Mouse (Mus musculus) intestine, embryonic 16.5 days (tissue): ENCODE measurements around the gene Gm37240. TPM values are rescaled to one million over a fixed set of nuclear protein-coding genes. Genes with fewer than 3 reads are reported as not detected.

ENCODE experiments used
- ATAC-seq: fragments of 200-750 bp; cut with Nextera tagmentation; 2 replicates; pipeline ENCODE4 v1.8.0; 2017; ENCODE audit warnings: moderate TSS enrichment, moderate library complexity
- H3K27ac ChIP-seq: fragments of 300-500 bp; sonication (generic); 2 replicates; pipeline ENCODE4 v1.5.1; 2014; ENCODE audit warnings: mild to moderate bottlenecking, low read length
- H3K27me3 ChIP-seq: fragments of 300-500 bp; sonication (generic); replicated peaks from 2 replicates; pipeline ENCODE4 v1.6.1; 2014; ENCODE audit warnings: low read length, control low read depth, mixed read lengths; ENCODE audit not compliant: control insufficient read depth, insufficient read depth
- H3K36me3 ChIP-seq: fragments of 300-500 bp; sonication (generic); 2 replicates; pipeline ENCODE4 v1.6.1; 2014; ENCODE audit warnings: low read length, control low read depth; ENCODE audit not compliant: control insufficient read depth, insufficient read depth
- H3K4me1 ChIP-seq: fragments of 300-500 bp; sonication (generic); 2 replicates; pipeline ENCODE4 v1.6.1; 2014; ENCODE audit warnings: low read length, control low read depth, mixed read lengths; ENCODE audit not compliant: control insufficient read depth, insufficient read depth
- H3K4me2 ChIP-seq: fragments of 300-500 bp; sonication (generic); 2 replicates; pipeline ENCODE4 v1.6.1; 2014; ENCODE audit warnings: low read depth, low read length, control low read depth
- H3K4me3 ChIP-seq: fragments of 300-500 bp; sonication (generic); 2 replicates; pipeline ENCODE4 v1.5.1; 2014; ENCODE audit warnings: mild to moderate bottlenecking, low read length
- H3K9ac ChIP-seq: fragments of 300-500 bp; sonication (generic); 2 replicates; pipeline ENCODE4 v1.6.1; 2014; ENCODE audit warnings: low read depth, low read length
- H3K9me3 ChIP-seq: fragments of 300-500 bp; sonication (generic); 2 replicates; pipeline ENCODE4 v1.6.1; 2016; ENCODE audit warnings: low read length, control low read depth; ENCODE audit not compliant: control insufficient read depth
- WGBS: fragments of 180-500 bp; shearing (Covaris S2); extraction: QIAGEN DNeasy Blood & Tissue Kit; methylation state at CpG from one replicate; pipeline ENCODE4 v1.1.7; 2014; 5-methylcytosine and 5-hydroxymethylcytosine counted together
- polyA plus RNA-seq: library from polyadenylated mRNA; unstranded; fragments of >200 nt; fragmentation: Nextera tagmentation; extraction: Ambion mirVana; gene quantifications from 2 replicates; pipeline ENCODE4 v1.2.1, GENCODE M21; 2015

The Gm37240 gene
- polyA plus RNA-seq, 1 experiment from 2014 or later, result 6.8 TPM

- no peak for ATAC-seq
- 81% methylated on average over 8 of the region's 8 CpGs for WGBS
- H3K9ac ChIP-seq, result no peak overlapping the region
- H3K4me3 ChIP-seq, result no peak overlapping the region
- H3K36me3 ChIP-seq, result no peaks in the 10 kb centered on the region
- H3K27ac ChIP-seq, result no peak overlapping the region
- H3K27me3 ChIP-seq, result no peaks in the 10 kb centered on the region
- H3K4me1 ChIP-seq, result no peaks in the 10 kb centered on the region
- H3K4me2 ChIP-seq, result no peak overlapping the region
- no peaks in the 10 kb centered on the region for H3K9me3 ChIP-seq
Observed at GRCm38 (mm10) chr3:84985121-84985625, 902.1 kb downstream of the Gm37240 start.

GRCm38 (mm10) chr3:84982688-84983087 lies 904.6 kb downstream of the Gm37240 start:
- Histone ChIP-seq H3K4me1 (no peaks in the 10 kb centered on the region), H3K9me3 (no peaks in the 10 kb centered on the region), H3K27me3 (no peaks in the 10 kb centered on the region), H3K27ac (no peak overlapping the region), H3K4me3 (no peak overlapping the region), H3K9ac (no peak overlapping the region), H3K36me3 (no peaks in the 10 kb centered on the region), H3K4me2 (no peak overlapping the region)
- ATAC-seq, result no peak
- WGBS, result 47% methylated on average over 4 of the region's 4 CpGs

- H3K9ac ChIP-seq, result no peak overlapping the region
- no peak overlapping the region for H3K4me2 ChIP-seq
- no peak for ATAC-seq
- H3K4me3 ChIP-seq, result no peak overlapping the region
- no peaks in the 10 kb centered on the region for H3K27me3 ChIP-seq
- no peaks in the 10 kb centered on the region for H3K9me3 ChIP-seq
- WGBS, result 97% methylated on average over 2 of the region's 2 CpGs
- H3K27ac ChIP-seq, result no peak overlapping the region
- H3K4me1 ChIP-seq, result no peaks in the 10 kb centered on the region
- H3K36me3 ChIP-seq, result no peaks in the 10 kb centered on the region
Observed at GRCm38 (mm10) chr3:84980158-84980557, 907.2 kb downstream of the Gm37240 start.

- Histone ChIP-seq H3K27ac (no peak overlapping the region), H3K9ac (no peak overlapping the region), H3K36me3 (no peaks in the 10 kb centered on the region), H3K4me2 (no peak overlapping the region), H3K9me3 (no peaks in the 10 kb centered on the region), H3K27me3 (no peaks in the 10 kb centered on the region), H3K4me3 (no peak overlapping the region), H3K4me1 (no peaks in the 10 kb centered on the region)
- no peak for ATAC-seq
- 90% methylated on average over 11 of the region's 11 CpGs for WGBS
Observed at GRCm38 (mm10) chr3:84978676-84979075, 908.6 kb downstream of the Gm37240 start.

- no peak overlapping the region for H3K4me2 ChIP-seq
- H3K27me3 ChIP-seq, result no peaks in the 10 kb centered on the region
- no peak for ATAC-seq
- 94% methylated on average over 9 of the region's 9 CpGs for WGBS
- H3K9me3 ChIP-seq, result no peaks in the 10 kb centered on the region
- H3K9ac ChIP-seq, result no peak overlapping the region
- H3K36me3 ChIP-seq, result peaks cover 6% of the 10 kb centered on the region; the same call in 1 of the 2 replicates
- H3K27ac ChIP-seq, result no peak overlapping the region
- no peaks in the 10 kb centered on the region for H3K4me1 ChIP-seq
- no peak overlapping the region for H3K4me3 ChIP-seq
Observed at GRCm38 (mm10) chr3:84974193-84974592, 913.1 kb downstream of the Gm37240 start.

- no peaks in the 10 kb centered on the region for H3K27me3 ChIP-seq
- 95% methylated on average over 2 of the region's 2 CpGs for WGBS
- H3K27ac ChIP-seq, result no peak overlapping the region
- H3K9me3 ChIP-seq, result no peaks in the 10 kb centered on the region
- H3K4me2 ChIP-seq, result no peak overlapping the region
- H3K4me1 ChIP-seq, result no peaks in the 10 kb centered on the region
- ATAC-seq, result no peak
- H3K9ac ChIP-seq, result no peak overlapping the region
- H3K4me3 ChIP-seq, result no peak overlapping the region
- peaks cover 6% of the 10 kb centered on the region; the same call in 1 of the 2 replicates for H3K36me3 ChIP-seq
Observed at GRCm38 (mm10) chr3:84972881-84973280, 914.4 kb downstream of the Gm37240 start.

- no peaks in the 10 kb centered on the region for H3K27me3 ChIP-seq
- no peak overlapping the region for H3K9ac ChIP-seq
- no peak overlapping the region for H3K4me2 ChIP-seq
- 86% methylated on average over 5 of the region's 5 CpGs for WGBS
- peaks cover 6% of the 10 kb centered on the region; the same call in 1 of the 2 replicates for H3K36me3 ChIP-seq
- no peak overlapping the region for H3K27ac ChIP-seq
- no peak for ATAC-seq
- H3K9me3 ChIP-seq, result no peaks in the 10 kb centered on the region
- no peak overlapping the region for H3K4me3 ChIP-seq
- no peaks in the 10 kb centered on the region for H3K4me1 ChIP-seq
Observed at GRCm38 (mm10) chr3:84971561-84971960, 915.8 kb downstream of the Gm37240 start.

- Histone ChIP-seq H3K4me1 (no peaks in the 10 kb centered on the region), H3K36me3 (peaks cover 6% of the 10 kb centered on the region; the same call in 1 of the 2 replicates), H3K27ac (no peak overlapping the region), H3K4me2 (no peak overlapping the region), H3K9ac (no peak overlapping the region), H3K9me3 (no peaks in the 10 kb centered on the region), H3K27me3 (no peaks in the 10 kb centered on the region), H3K4me3 (no peak overlapping the region)
- 78% methylated on average over 4 of the region's 4 CpGs for WGBS
- no peak for ATAC-seq
Observed at GRCm38 (mm10) chr3:84967364-84967763, 920.0 kb downstream of the Gm37240 start.

GRCm38 (mm10) chr3:84965156-84965555 lies 922.2 kb downstream of the Gm37240 start:
- Histone ChIP-seq H3K9ac (no peak overlapping the region), H3K9me3 (no peaks in the 10 kb centered on the region), H3K4me1 (no peaks in the 10 kb centered on the region), H3K4me2 (no peak overlapping the region), H3K27ac (no peak overlapping the region), H3K4me3 (no peak overlapping the region), H3K36me3 (no peaks in the 10 kb centered on the region), H3K27me3 (no peaks in the 10 kb centered on the region)
- 91% methylated on average over 5 of the region's 5 CpGs for WGBS
- ATAC-seq, result no peak

- no peak overlapping the region for H3K27ac ChIP-seq
- H3K27me3 ChIP-seq, result no peaks in the 10 kb centered on the region
- no peak overlapping the region for H3K4me2 ChIP-seq
- no peak for ATAC-seq
- no peaks in the 10 kb centered on the region for H3K36me3 ChIP-seq
- no peak overlapping the region for H3K9ac ChIP-seq
- no peaks in the 10 kb centered on the region for H3K4me1 ChIP-seq
- 73% methylated on average over 4 of the region's 4 CpGs for WGBS
- H3K9me3 ChIP-seq, result no peaks in the 10 kb centered on the region
- no peak overlapping the region for H3K4me3 ChIP-seq
Observed at GRCm38 (mm10) chr3:84955857-84956256, 931.5 kb downstream of the Gm37240 start.
